Mouse (Mus musculus): ENCODE data around the gene C1qbp. TPM values are rescaled to one million over a fixed set of nuclear protein-coding genes. Genes with fewer than 3 reads are reported as not detected.

The C1qbp gene
- total RNA-seq (2021) = 100 to 1,000 TPM; 120 TPM
- long read RNA-seq, experiment 1, transcript C1qbp-201 (6 exons, 1,175 nt) = major isoform, 124 of 131 reads
- long read RNA-seq, experiment 1, partial matches to known transcripts = 6 of 131 reads
- long read RNA-seq, experiment 1, other reads (novel, unspliced or antisense) = 1 of 131 reads
- long read RNA-seq, experiment 2, transcript C1qbp-201 (6 exons, 1,175 nt) = major isoform, 106 of 112 reads
- long read RNA-seq, experiment 2, partial matches to known transcripts = 1 of 112 reads
- long read RNA-seq, experiment 2, other reads (novel, unspliced or antisense) = 4 of 112 reads

DNA sequence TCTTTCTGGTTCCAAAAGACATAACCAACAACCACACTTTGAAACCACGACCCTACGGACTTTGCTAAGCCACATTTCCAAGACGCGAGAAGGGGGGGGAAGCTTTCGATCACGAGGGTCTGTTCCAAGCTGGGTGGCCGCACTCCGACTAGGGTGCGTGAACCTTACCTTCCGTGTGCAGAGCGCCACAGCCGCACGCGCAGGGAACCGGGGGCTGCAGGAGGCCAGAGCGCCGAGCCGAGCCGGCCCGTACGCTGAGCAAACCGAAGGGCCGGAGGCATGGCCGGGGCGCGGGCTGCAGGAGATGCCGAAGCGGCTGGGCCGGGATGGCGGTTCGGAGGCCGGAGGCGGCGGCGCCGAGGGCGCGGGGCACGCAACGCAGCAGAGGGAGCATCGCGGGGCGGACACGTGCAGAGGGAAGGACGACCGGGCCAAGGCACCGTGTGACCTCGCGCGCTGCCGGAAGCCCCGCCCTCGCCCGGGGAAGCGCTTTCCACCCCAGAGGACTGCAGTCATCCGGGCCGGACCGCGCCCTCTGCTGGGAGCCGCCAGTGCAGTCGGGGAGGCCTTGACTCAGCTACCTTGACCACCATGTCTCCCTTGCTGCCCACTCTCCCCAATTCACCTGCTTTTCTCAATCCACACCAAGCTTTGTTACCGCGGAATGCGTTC, at the start of gene C1qbp:
TSS of gene C1qbp (minus strand) at position 470 of the 672 bp plus-strand sequence.
- DNase-seq (ENCODE audit: low spot score) = peak; percentile 94

DNA sequence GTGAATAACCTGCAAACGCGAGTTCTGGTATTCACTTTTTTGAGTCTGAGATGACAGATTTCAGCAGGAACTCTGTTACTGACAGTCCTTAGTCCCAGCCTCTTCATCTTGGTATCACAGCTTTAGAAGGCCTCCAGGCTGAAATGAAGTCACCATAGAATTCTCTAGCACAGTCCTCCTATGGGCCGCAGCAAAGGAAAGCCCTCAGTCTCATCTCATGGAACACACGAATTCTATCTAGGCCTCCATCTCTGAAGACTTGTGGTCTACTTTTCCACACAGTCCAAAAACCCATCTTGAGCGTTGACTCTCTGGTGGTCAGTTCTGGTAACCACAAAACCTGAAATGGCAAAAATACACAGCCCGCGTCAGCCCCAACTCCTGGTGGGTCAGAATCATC, 49.2 kb upstream of the C1qbp start:
- no peak for DNase-seq (ENCODE audit: low spot score)

DNA sequence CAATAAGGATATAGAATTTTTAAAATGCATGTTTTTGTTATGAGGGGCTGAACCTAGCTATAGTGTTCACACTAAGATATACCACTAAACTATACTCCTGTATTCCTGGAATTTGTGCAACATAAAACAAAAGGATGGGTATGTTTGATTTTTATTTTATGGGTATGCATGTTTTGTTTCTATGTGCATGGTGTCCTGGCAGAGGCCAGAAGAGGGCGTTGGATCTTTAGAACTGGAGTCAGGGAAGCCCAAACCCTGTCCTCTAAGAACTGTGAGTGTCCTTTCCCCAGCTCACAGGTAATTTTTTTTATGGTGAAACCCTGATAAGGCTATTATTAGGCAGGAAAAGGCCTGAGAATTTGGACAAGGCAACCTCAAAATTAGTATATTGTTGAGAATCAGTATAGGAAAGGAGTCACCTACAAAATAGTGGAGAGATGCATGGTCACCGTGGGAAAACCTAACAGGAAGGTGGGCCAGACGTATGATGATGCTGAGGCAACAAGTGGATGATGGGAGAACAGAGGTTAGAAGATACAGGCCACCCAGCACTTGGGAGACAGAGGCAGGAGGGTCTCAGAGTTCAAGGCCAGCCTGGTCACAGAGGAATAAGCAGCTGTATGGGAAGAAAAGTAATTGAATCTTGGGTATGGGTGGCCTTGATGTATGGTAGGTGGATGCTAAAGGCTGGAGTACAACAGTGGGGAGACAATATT, 46.7 kb upstream of the C1qbp start:
- no peak for DNase-seq (ENCODE audit: low spot score)

DNA sequence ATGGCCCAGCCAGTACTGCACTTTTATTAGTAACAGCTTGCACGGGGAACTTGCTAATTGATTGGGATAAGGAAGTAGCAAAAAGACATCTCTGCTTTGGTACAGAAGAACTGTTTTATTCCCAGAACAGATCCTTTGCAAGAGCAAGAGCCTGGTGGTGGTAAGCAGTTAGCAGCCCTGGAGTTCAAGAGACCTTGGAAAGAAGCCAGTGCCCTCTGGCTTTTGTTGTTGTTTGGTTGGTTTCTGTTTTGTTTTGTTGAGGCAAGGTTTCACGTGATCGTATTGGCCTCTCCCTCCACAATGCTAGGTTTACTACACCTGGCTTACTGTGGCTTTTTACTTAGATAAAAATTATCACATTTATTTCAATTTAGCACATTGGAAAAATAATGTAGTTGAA, 45.5 kb upstream of the C1qbp start:
- no peak for DNase-seq (ENCODE audit: low spot score)

DNA sequence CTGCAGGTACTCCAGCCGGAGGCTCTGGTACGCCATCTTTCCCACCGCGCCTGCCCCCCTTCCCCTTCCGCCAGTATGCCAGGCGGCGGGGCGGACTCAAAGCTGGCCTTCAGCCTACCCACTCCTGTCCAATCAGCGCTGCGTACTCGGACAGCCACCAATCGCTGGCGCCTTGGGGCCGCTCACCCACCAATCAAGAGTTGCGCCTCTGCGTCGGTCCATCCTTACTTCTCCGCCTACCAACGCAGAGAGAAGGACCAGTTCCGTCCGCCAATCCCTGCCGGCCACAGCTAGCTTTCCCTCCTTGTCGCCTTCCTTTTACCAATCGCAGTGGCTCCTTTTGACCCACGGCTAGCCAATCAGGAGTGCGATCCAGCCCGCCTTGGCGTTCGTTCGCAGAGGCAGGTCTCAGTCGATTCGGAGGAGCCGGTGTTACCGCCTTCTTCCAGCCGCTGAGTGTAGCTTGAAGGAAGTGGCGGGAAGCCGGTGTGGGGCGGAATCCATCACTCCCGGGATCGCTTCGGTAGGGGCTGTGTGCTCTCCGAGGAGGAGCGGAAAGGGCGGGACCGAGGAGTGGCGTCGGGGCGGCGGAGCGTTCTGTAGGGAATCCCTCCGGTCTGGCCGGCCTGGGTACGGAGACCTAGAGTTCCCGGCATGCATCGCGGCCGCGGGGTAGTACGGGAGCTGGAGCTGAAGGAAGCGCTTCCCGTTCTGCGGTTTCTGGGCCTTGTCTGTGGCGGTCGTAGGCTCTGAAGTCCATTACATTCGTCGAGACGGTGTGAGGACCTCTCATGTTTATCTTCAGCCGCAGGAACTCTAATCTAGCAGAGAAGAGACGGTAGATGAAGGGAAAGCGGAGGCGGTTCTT, 36.6 kb upstream of the C1qbp start, which contains the start of the genes Mis12 and Derl2:
TSS of gene Mis12 (plus strand) at position 411 of the 868 bp plus-strand sequence.
TSS of gene Derl2 (minus strand) at position 641 of the 868 bp plus-strand sequence.
- DNase-seq (ENCODE audit: low spot score) = peak; percentile 99

DNA sequence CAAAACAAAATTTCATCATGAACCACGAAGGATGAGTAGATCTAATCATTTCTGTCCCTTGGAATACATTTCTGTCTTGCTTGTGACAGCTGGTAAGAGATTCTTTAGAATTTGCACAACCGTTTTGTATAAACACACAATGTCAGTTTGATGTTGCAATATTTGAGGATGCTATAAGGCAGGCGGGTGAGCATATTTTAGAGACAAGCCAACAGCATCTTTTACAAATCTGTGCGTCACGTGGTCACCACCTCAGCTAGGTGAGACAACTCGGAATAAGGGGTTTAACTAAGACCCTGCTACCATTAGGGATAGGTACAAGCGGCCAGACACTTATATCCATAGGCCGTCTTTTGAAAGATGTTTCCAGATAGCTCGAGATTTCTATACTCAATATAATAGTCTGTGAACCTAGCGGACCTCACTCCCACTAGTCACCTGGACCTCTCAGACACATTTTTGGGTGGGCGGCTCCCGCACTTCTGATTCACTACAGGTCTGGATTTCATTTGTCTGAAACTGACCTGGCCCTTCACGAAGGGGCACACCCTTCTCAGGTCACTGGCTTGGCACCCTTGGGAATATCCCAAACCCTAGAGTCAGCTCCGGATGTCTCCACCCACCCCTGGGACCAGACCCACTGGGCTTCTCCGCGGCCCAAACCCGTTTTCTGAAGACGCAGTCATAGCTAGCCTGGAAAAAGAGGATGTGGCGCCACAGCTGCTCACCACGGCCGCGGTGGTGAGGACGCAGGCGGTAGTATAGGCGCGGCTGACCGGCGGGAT, 35.8 kb upstream of the C1qbp start:
- no peak for DNase-seq (ENCODE audit: low spot score)

DNA sequence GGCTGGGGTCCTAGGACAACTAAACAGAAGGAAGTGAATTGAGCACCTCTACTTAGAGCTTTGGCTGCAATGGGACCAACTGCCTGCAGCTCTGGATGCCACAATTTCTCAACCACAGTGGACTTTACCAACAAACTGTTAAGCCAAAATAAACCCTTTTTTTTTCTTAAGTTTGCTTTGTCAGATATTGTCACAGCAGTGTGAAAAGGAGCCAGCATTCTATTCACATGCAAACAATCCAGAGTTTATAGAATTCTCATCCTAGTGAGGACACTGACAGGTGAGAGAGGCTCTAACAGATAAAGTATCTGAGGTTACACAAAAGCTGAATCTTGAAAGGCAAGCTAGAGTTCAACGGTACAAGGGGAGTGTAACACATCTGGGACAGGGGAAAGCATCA, 34.2 kb upstream of the C1qbp start:
- DNase-seq (ENCODE audit: low spot score) = no peak

DNA sequence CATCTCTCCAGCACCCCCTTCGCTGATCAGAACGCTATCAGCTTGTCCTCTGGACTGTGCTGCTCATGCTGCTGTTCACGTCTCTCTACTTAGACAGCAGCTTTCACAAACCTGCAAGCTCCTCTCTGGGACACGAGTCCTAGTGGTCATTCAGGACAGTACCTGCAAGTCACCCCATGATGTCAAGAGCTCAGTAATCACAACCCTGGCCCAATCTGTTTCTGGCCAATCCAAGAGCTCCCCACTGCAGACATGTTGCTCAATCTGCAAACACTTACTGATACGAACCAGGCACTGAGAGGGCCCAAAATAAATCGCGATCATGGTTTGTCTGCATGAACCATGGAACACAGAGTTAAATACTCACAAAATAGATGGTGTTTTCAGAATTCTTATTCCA, 29.9 kb upstream of the C1qbp start:
- no peak for DNase-seq (ENCODE audit: low spot score)

DNA sequence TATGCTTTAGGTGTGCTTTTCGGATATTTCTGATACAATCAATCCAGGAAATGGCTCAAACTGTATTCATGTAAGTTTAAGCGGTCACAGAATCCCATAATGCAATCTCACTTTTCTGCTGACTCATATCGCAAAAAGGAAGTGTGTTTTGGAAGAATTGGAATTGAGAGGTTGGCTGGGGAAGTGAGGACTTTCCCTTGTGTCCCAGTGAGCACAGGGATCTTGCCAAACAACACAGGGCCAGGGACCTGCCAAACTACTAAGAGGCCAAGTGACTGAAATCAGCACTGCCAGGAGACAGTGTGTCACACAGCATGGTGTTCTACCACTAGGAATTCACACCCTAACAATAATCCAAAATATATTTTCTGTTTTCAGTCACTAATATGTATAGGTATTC, 25.5 kb upstream of the C1qbp start:
- peak; percentile 62 for DNase-seq (ENCODE audit: low spot score)

DNA sequence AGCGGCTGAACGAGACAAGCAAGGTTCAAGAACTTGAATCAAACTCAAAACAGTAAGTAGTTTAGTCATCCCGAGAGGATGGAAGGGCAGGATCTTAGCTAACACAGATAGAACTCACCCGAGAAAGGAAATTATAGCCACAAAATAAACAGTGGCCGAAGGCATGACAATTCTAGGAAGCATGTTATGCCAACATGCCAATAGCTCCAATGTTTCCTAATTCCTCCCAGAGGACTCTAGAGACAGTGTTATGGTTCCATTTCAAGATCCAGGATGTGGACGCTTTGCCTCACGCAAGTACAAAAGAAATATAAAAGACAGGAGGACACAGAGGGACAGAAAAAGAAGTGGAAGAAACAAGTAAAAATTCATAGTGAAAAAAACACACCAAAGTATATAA, 25.0 kb upstream of the C1qbp start:
- DNase-seq (ENCODE audit: low spot score) = no peak

DNA sequence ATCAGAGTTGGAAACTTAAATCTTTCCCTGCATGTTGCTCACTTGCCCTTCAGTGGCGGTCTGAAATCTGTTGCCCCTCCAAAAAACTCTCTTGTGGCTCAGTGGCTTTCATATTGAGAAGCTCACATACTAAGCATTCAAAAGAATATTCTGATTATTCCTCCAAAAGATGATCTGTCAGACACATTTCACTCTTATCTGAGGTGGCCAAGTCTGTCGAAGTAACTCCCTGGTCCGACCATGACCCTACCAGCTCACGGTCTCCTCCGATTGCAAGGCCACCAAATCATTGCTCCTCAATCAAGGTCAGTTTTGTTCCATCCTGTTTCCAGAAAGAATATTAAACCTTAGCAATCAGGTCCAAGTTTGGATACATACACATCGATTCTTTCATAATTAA, 24.2 kb upstream of the C1qbp start:
- no peak for DNase-seq (ENCODE audit: low spot score)

DNA sequence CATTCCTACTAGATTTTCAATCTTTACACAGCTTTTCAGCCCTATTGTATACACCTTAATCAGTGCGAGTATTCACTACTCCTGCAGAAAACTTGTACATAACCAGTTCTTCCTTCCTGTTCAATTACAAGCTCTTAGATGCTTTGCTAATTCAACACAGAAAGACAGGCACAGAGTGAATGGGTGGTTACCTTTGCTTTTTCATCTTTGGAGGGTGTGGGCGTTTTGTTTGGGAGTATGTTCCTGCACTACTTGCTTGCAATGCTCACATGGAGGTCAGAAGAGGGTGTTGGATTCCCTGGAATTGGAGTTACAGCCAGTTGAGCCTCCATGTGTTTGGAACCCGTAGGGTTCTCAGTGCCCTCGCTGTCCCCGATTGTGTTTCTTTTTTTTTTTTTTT, 22.2 kb upstream of the C1qbp start:
- DNase-seq (ENCODE audit: low spot score) = no peak

DNA sequence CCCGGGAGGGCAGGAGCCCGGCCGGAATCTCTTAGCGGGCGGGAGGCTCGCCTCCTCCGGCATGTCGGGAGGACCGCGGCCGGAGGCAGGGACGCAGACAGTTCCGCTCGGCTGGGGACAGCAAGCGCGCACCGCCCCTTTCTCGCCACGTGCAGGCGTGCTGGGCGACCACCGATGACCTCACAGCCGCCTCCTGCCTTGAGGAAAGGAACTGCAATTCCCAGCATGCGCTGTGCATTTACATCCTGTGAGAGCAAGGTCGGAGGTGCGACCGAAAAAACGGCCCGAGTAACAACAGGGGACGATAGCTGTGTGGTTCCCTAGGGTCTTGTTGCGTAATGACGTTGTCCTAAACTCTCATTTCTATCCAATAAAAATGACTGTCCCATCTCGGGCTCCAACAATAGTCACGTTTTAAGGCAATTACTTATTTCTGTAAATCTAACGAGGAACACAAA, 21.5 kb upstream of the C1qbp start, which contains the start of gene Dhx33:
TSS of gene Dhx33 (minus strand) at position 122 of the 458 bp plus-strand sequence.
- peak; percentile 97 for DNase-seq (ENCODE audit: low spot score)

DNA sequence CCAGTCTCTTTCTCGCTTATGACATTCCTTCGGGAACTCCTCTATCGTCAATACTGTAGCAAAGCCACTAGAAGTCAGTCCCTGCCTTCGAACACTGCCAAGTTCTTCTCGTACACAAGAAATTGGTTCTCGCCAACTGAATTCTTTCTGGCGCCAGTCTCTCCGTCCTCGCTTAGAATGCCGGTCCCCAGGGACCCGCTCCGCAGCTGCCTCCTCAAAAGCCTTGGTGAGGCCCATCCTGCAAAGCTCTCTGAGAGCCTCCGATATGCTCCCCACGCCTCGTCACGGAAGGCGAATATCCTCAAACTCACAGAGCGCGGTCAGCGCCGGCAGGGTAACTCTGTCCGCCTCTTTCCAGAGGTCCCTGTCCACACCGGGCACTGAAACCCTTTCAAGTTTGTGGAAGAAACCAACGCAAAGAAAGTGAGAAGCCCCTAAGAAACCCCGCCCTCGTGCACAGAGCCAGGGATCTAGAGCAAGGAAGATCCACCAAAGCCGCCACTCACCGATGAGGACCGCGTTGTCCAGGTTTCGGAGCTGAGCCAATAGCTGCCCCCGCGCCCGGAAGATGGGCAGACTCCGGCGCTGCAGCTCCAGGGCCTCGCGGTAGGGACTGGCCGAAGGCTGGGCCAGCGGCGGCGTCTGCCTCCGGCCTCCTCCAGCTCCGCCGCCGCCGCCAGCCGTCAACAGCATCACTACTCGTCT, 20.9 kb upstream of the C1qbp start:
- no peak for DNase-seq (ENCODE audit: low spot score)

DNA sequence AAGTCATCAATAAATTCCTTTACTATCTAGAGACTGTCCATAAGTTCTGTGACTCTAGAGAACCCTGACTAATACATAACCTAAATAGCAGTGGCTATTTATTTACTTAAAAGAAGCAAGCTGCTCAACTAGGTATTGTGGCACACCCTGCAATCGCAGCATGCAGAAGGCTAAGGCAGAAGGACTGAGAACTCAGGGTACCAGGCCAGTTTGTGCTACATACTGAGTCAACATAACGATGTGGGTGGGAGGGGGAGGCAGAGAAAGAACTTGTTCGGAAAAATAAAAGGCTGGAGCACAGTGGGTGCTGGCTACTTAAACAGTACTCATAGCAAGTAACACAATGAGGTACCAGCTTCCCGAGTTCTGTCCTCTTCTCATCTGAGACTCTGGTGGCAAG, 18.3 kb upstream of the C1qbp start:
- DNase-seq (ENCODE audit: low spot score) = no peak

DNA sequence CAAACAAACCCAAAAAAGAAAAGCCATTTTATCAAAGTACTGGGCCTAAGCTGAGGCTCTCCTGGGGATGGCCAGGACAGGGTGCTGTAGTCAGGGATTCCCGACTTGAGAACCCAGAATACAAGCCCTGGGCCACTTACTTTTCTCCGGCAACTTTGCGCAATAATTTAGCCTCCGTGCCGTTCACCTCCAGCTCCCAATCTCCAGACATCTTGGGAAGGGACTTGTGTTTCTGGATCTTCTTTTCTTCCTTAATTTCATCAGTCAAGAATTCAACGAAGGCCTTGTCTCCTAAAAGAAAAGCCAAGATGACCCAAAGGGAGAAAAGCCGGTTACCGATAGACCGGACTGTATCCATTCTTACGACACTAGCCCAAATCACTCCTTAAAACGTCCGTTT, 796 bp downstream of the C1qbp start:
- DNase-seq (ENCODE audit: low spot score) = no peak

DNA sequence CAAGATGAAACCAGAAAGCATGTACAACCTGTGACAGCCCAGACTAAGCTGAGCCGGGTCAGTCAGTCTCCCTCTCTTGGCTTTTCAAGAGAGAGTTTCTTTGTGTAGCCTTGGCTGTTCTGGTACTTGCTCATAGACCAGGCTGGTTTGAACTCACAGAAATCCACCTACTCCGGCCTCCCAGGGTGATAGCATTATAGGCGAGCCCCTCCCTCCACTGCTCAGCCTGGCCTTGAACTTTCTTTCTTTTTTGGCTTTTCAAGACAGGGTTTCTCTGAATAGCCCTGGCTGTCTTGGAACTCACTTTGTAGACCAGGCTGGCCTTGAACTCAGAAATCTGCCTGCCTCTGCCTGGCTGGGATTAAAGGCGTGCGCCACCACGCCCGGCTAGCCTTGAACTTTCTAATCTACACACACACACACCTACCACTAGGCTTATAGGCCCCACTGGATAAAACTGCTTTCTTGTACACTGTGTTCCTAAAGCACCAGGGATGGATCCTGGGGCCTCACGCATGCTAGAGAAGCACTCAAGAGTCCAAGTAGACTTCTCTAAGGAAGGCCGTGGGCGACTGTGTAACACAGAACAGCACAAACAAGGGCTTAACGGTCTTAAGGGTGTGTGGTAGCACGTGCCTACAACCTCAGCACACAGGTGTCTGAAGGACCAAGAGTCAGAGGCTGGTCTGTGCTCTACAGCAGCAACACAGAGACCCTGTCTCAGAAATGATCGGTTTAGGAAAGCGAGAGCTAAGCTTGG, 1.9 kb downstream of the C1qbp start:
- no peak for DNase-seq (ENCODE audit: low spot score)

DNA sequence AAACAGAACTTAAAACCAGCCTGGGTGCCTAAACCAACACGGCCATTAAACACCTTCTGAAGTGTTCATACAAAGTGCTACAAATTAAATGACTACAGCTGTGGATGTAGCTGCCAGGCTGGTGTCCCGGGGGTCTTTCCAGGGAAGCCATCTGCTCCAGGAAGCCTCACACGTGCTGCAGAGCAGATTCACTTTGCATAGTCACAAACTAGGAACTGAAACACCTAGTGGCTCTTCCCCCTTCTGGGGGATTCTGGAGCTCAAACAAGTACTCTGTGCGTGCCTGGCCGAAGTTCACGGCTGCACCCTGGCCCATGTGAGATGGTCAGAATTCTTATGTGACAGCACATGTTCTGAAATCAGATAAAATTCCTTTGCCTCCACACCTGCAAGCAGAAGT, 2.6 kb downstream of the C1qbp start:
- DNase-seq (ENCODE audit: low spot score) = no peak

DNA sequence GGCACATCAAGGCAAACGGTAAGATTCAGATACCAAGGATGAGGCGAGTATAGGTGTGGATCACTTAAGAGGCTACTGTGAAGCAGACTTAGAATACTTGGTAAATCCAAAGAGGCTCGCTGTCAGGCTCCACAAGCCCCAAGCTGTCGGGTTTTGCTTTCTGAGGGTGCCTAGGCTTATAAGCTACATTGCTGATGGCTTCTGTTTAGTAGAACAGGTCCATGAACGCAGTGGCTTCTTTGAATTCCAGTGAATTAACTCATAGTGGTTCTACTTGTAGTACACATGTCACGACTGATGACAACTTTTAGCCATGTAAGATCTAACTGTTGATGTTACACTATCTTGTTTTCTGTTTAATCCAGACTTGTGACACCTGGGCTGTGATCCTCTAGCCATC, 5.5 kb downstream of the C1qbp start:
- DNase-seq (ENCODE audit: low spot score) = no peak

All from gastrocnemius, adult 18-20 months (tissue).